Mouse (Mus musculus) left cerebral cortex, postnatal 4 days (tissue): Measurements from ENCODE around the gene Tnmd. TPM values are rescaled to one million over a fixed set of nuclear protein-coding genes. Genes with fewer than 3 reads are reported as not detected.

Experiments
- DNase-seq: peaks from one replicate; pipeline ENCODE4 v3.0.0-alpha.2; 2022
- intact Hi-C: fragments of 180-260 bp; cut with DNase I; formaldehyde crosslinking; loops from one replicate; pipeline ENCODE4 v1.15.1; 2025
- total RNA-seq, 2 experiments: library from RNA; stranded (reverse); gene quantifications; 2 replicates each; pipeline ENCODE4 v1.2.3; 2021

Gene Tnmd
- under 1 TPM in 1 of 2 experiments, not detected in 1; 0.28 TPM for total RNA-seq

DNA sequence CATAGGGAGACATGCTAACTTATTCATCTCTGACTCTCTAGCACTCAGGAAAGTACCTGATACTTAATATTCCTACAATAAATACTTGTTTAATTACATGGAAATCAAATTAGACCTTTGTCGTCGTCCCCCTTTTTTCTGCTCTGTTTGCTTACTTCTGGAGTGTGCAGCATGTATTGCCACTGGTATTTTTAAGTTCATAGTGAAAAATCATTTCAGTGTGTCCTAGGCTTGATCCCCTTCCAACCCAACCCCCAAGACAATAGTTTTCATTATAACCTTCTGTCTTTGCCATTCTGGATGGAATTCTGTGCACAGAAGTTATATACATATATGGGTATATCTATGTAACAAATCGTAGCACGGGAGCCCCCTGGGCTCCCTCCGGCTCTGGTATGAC lies at the start of gene Tnmd:
Tnmd (plus strand) TSS at position 301 of the 400 bp plus-strand sequence.
- intact Hi-C loops = no loop called here
- DNase-seq = no peak

DNA sequence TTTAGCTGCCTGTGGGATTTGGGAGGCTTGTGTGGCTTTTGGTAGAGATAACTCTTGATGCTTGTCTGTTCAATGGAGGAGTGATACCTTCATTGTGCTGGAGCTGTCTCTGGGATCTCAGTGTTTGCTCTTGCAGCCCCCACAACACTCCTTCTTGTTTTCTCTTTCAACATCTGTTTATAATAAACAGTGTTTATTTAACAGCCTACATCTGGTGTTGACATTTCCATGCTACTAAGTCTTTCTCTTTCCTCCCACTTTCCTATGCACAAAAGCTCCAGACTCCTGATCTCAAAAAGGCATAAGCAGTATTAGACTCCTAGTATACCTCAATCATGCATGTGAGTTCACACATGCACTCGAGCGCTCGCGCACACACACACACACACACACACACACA lies 2.9 kb downstream of the Tnmd start:
- DNase-seq = no peak
- intact Hi-C loops = no loop called here

DNA sequence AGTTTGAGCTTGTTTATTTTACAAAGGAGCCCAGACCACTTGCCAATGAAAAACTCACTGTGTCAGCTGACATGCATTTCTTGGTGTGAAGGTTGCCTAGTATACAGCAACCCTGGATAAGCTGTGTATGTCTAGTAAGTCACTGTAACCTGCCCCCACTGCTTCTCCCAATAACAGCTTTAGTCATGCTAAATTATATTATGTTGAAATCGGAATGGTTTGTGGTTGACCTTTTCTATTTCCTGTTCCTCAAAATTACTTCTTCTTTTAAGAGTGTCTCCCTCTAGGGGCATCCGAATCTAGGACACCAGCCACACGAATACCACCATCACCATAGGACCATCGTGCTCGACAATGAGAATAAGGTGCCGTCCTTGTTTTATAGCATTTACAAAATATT lies 19.0 kb downstream of the Tnmd start:
- intact Hi-C loops = no loop called here
- DNase-seq = no peak

DNA sequence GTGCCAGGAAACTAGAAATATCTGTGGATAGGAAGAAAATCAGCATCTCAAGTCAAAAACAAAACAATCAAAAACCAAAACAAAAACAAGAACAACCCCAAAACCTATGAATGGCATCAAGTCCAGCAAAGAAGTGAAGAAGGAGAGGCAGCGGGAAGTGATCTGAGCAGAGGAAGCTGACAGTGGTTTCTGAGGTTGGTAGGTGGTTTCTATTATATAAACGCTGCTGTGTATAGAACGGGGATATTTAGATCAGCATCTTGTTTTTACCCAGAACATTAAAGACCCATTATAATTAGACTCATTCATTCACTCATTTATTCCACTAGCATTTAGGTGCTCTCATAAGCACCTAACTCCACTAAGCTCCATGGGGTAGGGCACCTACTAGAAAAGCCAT lies 36.5 kb downstream of the Tnmd start:
- no peak for DNase-seq
- intact Hi-C loops = no loop called here

DNA sequence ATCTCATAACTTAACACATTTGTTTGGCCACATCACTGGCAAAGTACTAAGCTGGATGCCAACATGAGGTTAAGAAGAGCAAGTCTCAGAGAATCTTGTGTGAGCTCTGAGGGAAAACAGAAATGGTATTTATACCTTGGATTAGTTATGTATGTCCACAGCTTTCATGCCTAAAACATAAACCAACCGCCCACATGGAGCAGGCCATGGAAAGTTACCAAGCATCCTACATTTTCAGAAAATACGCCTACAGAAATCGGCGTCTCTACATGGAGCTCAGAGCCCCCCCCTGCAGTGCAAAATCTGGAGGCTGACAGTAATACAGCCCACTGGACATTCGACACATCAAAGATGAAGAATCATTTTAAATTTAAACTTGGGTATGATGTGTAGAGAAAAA lies 37.3 kb downstream of the Tnmd start:
- intact Hi-C loops = no loop called here
- DNase-seq = no peak

DNA sequence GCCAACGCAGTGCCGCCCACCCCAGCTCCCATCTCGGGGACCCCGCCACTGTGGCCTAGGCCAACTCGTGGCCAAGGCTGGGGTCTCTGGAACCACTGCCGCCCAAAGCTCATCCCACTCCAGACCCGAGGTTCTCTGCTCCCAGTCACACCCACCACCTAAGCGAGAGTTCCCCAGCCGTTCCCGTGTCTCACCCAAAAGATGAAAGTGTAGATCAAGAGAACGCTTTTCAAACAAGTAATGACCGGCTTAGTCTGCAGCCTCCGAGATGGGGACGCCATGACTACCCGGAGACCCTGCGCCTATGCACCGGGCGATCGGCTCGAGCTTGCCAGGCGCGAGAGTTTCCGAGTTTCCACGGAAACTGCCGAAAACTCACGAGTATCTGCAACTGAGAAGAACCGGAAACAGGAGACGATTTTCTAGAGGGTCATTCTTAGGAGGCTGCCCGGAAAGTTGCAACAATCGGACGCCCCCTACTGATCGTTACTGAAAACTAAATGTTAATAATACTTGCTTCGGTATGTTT lies 47.3 kb downstream of the Tnmd start, which contains the start of gene Tspan6:
Tspan6 (minus strand) TSS at position 416 of the 529 bp plus-strand sequence.
- intact Hi-C loops = no loop called here
- DNase-seq = peak; percentile 85

DNA sequence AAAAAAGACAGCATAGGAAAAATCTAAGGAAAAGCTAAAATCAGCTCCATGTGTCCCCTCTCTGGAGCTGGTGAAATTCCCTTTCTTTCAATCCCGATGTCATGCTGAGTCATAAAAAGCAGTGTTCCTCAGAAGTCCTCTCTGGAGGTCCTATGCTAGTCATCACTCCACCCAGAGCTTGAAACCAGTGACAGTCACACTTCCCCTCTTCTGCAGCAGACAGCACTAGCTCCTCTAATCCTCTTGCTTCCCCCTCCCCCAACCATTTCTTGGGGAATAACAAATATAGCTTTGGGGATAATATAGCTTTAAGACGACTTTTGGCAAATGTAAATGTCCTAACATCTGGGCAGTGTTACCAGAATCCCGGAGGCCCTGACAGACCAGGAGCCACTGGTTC lies 57.5 kb downstream of the Tnmd start, which contains the start of gene Srpx2:
Srpx2 (plus strand) TSS at position 166 of the 400 bp plus-strand sequence.
- intact Hi-C loops = no loop called here
- no peak for DNase-seq

DNA sequence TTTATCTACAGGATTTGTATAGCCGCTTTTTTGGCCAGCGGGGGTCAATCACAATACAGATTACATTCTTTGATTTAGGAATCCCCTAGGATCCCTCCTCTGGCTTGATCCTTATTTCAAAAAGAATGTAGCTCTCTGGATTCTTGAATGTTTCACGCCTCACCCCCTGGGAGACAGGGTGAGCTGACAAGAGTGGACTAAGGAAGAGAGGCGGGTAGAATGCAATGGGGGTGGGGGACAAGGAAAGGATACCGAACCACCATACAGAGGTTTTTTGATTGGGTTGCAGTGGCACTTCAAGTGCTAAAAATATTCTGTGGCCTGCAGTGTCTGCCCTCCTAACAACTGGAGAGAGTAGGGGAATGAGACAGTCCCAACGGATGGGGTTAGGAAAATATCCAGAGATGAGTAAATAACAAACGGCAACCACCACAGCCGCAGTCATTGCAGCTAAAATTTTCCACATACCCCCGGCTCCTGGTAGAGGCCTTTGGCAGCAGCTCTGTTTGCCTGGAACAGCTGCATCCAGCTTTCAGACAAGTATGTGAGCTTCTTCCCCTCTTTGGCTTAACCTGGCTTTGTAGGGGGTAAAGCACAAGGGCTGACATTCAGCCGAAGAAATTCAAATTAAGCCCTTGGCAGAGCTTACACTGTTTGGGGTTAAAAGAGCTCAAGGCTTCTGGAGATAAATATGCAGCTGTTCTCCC lies 60.8 kb downstream of the Tnmd start:
- intact Hi-C loops = no loop called here

DNA sequence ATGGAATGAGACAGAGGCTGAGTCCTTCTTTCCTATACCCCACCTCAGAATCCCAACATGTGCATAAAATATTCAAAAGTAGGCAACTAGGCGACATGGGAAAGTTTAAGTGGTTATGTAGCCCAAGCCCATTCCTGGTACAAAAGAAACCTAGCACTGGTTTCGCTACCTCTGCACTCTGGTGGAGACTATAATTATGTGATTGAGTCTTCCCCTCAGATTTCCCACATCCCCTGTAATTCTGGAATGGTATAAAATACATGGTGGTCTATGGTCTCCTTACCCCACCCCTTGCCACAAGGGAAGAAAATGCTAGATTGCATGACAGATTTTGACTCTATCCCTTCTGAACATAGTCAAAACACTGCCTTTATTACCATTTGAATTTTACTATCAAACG lies 62.2 kb downstream of the Tnmd start:
- intact Hi-C loops = no loop called here
- DNase-seq = no peak

More for the DNA sequence above, 60.8 kb downstream of the Tnmd start:
- DNase-seq = no peak

DNA sequence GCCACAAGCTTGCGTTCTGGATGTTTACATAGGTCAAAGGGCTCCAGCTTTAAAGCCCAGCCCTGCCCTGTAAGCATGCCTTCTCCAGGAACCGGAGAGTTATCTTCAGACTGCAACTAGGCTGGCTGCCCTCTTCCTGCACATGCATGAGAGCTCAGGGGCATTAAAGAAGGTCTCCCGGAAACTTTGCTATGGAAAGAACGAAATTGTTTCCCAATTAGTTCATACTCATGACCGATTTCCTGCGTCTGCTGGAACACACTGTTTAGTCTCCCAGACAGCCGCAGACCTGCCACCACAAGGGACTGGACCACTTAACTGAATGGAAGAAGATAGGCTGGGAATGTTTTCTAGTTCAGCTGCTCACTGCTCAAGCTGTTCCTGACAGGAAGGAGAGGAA lies 63.4 kb downstream of the Tnmd start:
- DNase-seq = no peak
- intact Hi-C loops = no loop called here

Other genes with a start within 250 kb of the Tnmd start
- gene Pcdh19, start 162.0 kb upstream of the Tnmd start, total RNA-seq = 10 to 100 TPM; 93.4 to 96.2 TPM
- gene Tspan6, start 47.4 kb downstream of the Tnmd start, total RNA-seq = 10 to 100 TPM; 86.6 to 92.0 TPM
- gene Srpx2, start 57.4 kb downstream of the Tnmd start, total RNA-seq = under 1 TPM; 0.50 to 0.84 TPM
- under 1 TPM; 0.44 to 0.91 TPM for gene Sytl4, start 130.8 kb downstream of the Tnmd start, total RNA-seq
- gene Cstf2, start 208.2 kb downstream of the Tnmd start, total RNA-seq = 100 to 1,000 TPM in 1 of 2 experiments, 10 to 100 TPM in 1; 96.9 to 108 TPM